Mouse (Mus musculus) liver, embryonic 14.5 days (tissue): ENCODE results near the gene Chmp2b. TPM values are rescaled to one million over a fixed set of nuclear protein-coding genes. Genes with fewer than 3 reads are reported as not detected.

ENCODE experiments used
- ATAC-seq: fragments of 200-750 bp; cut with Nextera tagmentation; 2 replicates; pipeline ENCODE4 v1.8.0; 2017; ENCODE audit warnings: moderate number of reproducible peaks, mild to moderate bottlenecking, moderate library complexity; ENCODE audit not compliant: insufficient read depth
- DNase-seq, 3 experiments: peaks; one replicate each; pipeline ENCODE4 v3.0.0-alpha.2; 2012 to 2013; ENCODE audit warnings: low read depth in 3 of 3, low spot score in 3 of 3
- H3K27ac ChIP-seq: fragments of 300-500 bp; sonication (generic); 2 replicates; pipeline ENCODE4 v1.5.1; 2014; ENCODE audit warnings: moderate library complexity, mild to moderate bottlenecking, control low read depth, inconsistent platforms
- H3K27me3 ChIP-seq: fragments of 300-500 bp; sonication (generic); 2 replicates; pipeline ENCODE4 v1.6.1; 2014; ENCODE audit warnings: mild to moderate bottlenecking, low read length, moderate library complexity; ENCODE audit not compliant: control insufficient read depth, insufficient read depth
- H3K36me3 ChIP-seq: fragments of 300-500 bp; sonication (generic); replicated peaks from 2 replicates; pipeline ENCODE4 v1.6.1; 2014; ENCODE audit warnings: low read depth; ENCODE audit not compliant: control insufficient read depth, insufficient read depth
- H3K4me1 ChIP-seq, 2 experiments: fragments of 200-500 bp in 1 of 2; fragments of 300-500 bp in 1 of 2; sonication (generic) in 1 of 2; replicated peaks; 2 replicates each; pipeline ENCODE4 v1.6.1; 2012 to 2014; ENCODE audit warnings: antibody characterized with exemption in 1 of 2, inconsistent platforms in 1 of 2, low read length in 1 of 2; ENCODE audit not compliant: control insufficient read depth in 2 of 2, insufficient read depth in 2 of 2
- H3K4me2 ChIP-seq: fragments of 300-500 bp; sonication (generic); 2 replicates; pipeline ENCODE4 v1.6.1; 2014; ENCODE audit warnings: low read depth, mild to moderate bottlenecking, control low read depth, moderate library complexity
- H3K4me3 ChIP-seq, 2 experiments: fragments of 200-500 bp in 1 of 2; fragments of 300-500 bp in 1 of 2; sonication (generic) in 1 of 2; 2 replicates each; pipeline ENCODE4 v1.5.1; 2012 to 2014; ENCODE audit warnings: low read depth in 2 of 2, low read length in 2 of 2, mild to moderate bottlenecking in 2 of 2, control low read depth in 1 of 2, inconsistent platforms in 1 of 2, moderate library complexity in 1 of 2; ENCODE audit not compliant: insufficient read depth in 1 of 2
- H3K9ac ChIP-seq: fragments of 300-500 bp; sonication (generic); replicated peaks from 2 replicates; pipeline ENCODE4 v1.6.1; 2014; ENCODE audit warnings: mild to moderate bottlenecking, control low read depth, moderate library complexity
- H3K9me3 ChIP-seq: fragments of 300-500 bp; sonication (generic); 2 replicates; pipeline ENCODE4 v1.6.1; 2016; ENCODE audit warnings: low read length, mixed read lengths; ENCODE audit not compliant: control insufficient read depth
- CTCF ChIP-seq: IDR thresholded peaks from 2 replicates; pipeline ENCODE4 v1.5.1; 2016; ENCODE audit warnings: antibody characterized with exemption, low read depth, control low read depth
- EP300 ChIP-seq: IDR thresholded peaks from 2 replicates; pipeline ENCODE4 v1.6.1; 2016; ENCODE audit warnings: antibody characterized with exemption, low read depth
- WGBS: fragments of 180-500 bp; shearing (Covaris S2); extraction: QIAGEN DNeasy Blood & Tissue Kit; methylation state at CpG from one replicate; pipeline ENCODE4 v1.1.7; 2014; ENCODE audit not compliant: insufficient replicate concordance; 5-methylcytosine and 5-hydroxymethylcytosine counted together
- polyA plus RNA-seq, 2 experiments: library from polyadenylated mRNA; depleted of rRNA in 1 of 2; stranded (reverse) in 1 of 2; unstranded in 1 of 2; fragments of >200 nt; fragmentation: Nextera tagmentation in 1 of 2; extraction: Ambion mirVana in 1 of 2; gene quantifications; 2 replicates each; pipeline versions ENCODE4 v1.2.1 to v1.2.3; 2012 to 2014

The Chmp2b gene
- polyA plus RNA-seq, 2 experiments: 6.4 to 13.6 TPM

- 29% methylated on average over 7 of the region's 7 CpGs for WGBS
- DNase-seq: no peak
- no peak overlapping the region for H3K4me3 ChIP-seq
- H3K9me3 ChIP-seq: no peaks in the 10 kb centered on the region
- H3K27me3 ChIP-seq: no peaks in the 10 kb centered on the region
- no peaks in the 10 kb centered on the region for H3K36me3 ChIP-seq
- TF ChIP-seq EP300 (no peak), CTCF (no peak)
- no peak overlapping the region for H3K4me2 ChIP-seq
- H3K9ac ChIP-seq: no peak overlapping the region
- no peak for ATAC-seq
- H3K4me1 ChIP-seq: no peaks in the 10 kb centered on the region
- H3K27ac ChIP-seq: no peak overlapping the region
Measured at GRCm38 (mm10) chr16:65548960-65549359, 13.6 kb downstream of the Chmp2b start.

GRCm38 (mm10) chr16:65543676-65544293, 18.7 kb downstream of the Chmp2b start:
- Histone ChIP-seq H3K27me3 (no peaks in the 10 kb centered on the region), H3K9me3 (no peaks in the 10 kb centered on the region), H3K36me3 (no peaks in the 10 kb centered on the region; the same call in 1 of the 2 replicates), H3K9ac (no peak overlapping the region), H3K4me1 (no peaks in the 10 kb centered on the region), H3K4me2 (no peak overlapping the region), H3K4me3 (no peak overlapping the region), H3K27ac (no peak overlapping the region)
- TF ChIP-seq EP300 (no peak), CTCF (no peak)
- ATAC-seq: no peak
- 72% methylated on average over 11 of the region's 11 CpGs for WGBS
- DNase-seq: no peak

GRCm38 (mm10) chr16:65533315-65533999, 29.1 kb downstream of the Chmp2b start:
- Histone ChIP-seq H3K4me3 (no peak overlapping the region), H3K4me2 (no peak overlapping the region), H3K36me3 (no peaks in the 10 kb centered on the region), H3K9me3 (no peaks in the 10 kb centered on the region), H3K27ac (no peak overlapping the region), H3K27me3 (no peaks in the 10 kb centered on the region), H3K4me1 (no peaks in the 10 kb centered on the region), H3K9ac (no peak overlapping the region)
- TF ChIP-seq EP300 (no peak), CTCF (peak; percentile 36; the same call in 1 of the 2 replicates)
- ATAC-seq: no peak
- 21% methylated on average over 12 of the region's 12 CpGs for WGBS
- DNase-seq: peak in 1 of 3 experiments; percentile 2

- ATAC-seq (no peak), DNase-seq (no peak)
- Histone ChIP-seq H3K27me3 (no peaks in the 10 kb centered on the region), H3K9me3 (no peaks in the 10 kb centered on the region), H3K4me1 (no peaks in the 10 kb centered on the region), H3K27ac (no peak overlapping the region), H3K4me2 (no peak overlapping the region), H3K9ac (no peak overlapping the region), H3K4me3 (no peak overlapping the region), H3K36me3 (no peaks in the 10 kb centered on the region)
- WGBS: 59% methylated on average over 8 of the region's 8 CpGs
- no peak for TF ChIP-seq EP300
- TF ChIP-seq CTCF: no peak
Measured at GRCm38 (mm10) chr16:65531663-65532062, 30.9 kb downstream of the Chmp2b start.

GRCm38 (mm10) chr16:65529589-65529988, 32.9 kb downstream of the Chmp2b start:
- WGBS: 40% methylated on average over 5 of the region's 5 CpGs
- DNase-seq (no peak), ATAC-seq (no peak)
- H3K4me1 ChIP-seq: no peaks in the 10 kb centered on the region
- no peaks in the 10 kb centered on the region for H3K36me3 ChIP-seq
- no peak overlapping the region for H3K4me2 ChIP-seq
- no peaks in the 10 kb centered on the region for H3K27me3 ChIP-seq
- H3K9me3 ChIP-seq: no peaks in the 10 kb centered on the region
- H3K9ac ChIP-seq: no peak overlapping the region
- H3K4me3 ChIP-seq: no peak overlapping the region
- no peak for TF ChIP-seq EP300
- no peak for TF ChIP-seq CTCF
- H3K27ac ChIP-seq: no peak overlapping the region
